Mouse (Mus musculus) hindbrain, embryonic 16.5 days (tissue): ENCODE measurements around the gene Prpf4. TPM values are rescaled to one million over a fixed set of nuclear protein-coding genes. Genes with fewer than 3 reads are reported as not detected.

Source experiments
- ATAC-seq: fragments of 200-750 bp; cut with Nextera tagmentation; 2 replicates; pipeline ENCODE4 v1.8.0; 2017; ENCODE audit warnings: moderate TSS enrichment, moderate library complexity
- H3K27ac ChIP-seq: fragments of 300-500 bp; sonication (generic); 2 replicates; pipeline ENCODE4 v1.5.1; 2014; ENCODE audit warnings: low read depth, mild to moderate bottlenecking, control low read depth, low read length, moderate library complexity
- H3K27me3 ChIP-seq: fragments of 300-500 bp; sonication (generic); replicated peaks from 2 replicates; pipeline ENCODE4 v1.6.1; 2014; ENCODE audit warnings: low read length; ENCODE audit not compliant: control insufficient read depth, insufficient read depth
- H3K36me3 ChIP-seq: fragments of 300-500 bp; sonication (generic); 2 replicates; pipeline ENCODE4 v1.6.1; 2014; ENCODE audit warnings: mild to moderate bottlenecking, low read length, moderate library complexity, mixed read lengths; ENCODE audit not compliant: control insufficient read depth, insufficient read depth
- H3K4me1 ChIP-seq: fragments of 300-500 bp; sonication (generic); 2 replicates; pipeline ENCODE4 v1.6.1; 2014; ENCODE audit warnings: low read depth, low read length; ENCODE audit not compliant: control insufficient read depth, insufficient read depth
- H3K4me2 ChIP-seq: fragments of 300-500 bp; sonication (generic); 2 replicates; pipeline ENCODE4 v1.6.1; 2014; ENCODE audit warnings: mild to moderate bottlenecking, low read length, control low read depth, moderate library complexity
- H3K4me3 ChIP-seq: fragments of 300-500 bp; sonication (generic); 2 replicates; pipeline ENCODE4 v1.5.1; 2014; ENCODE audit warnings: mild to moderate bottlenecking, low read length, control low read depth, moderate library complexity
- H3K9ac ChIP-seq: fragments of 300-500 bp; sonication (generic); 2 replicates; pipeline ENCODE4 v1.6.1; 2014; ENCODE audit warnings: low read depth, mild to moderate bottlenecking, control low read depth, low read length, moderate library complexity
- H3K9me3 ChIP-seq: fragments of 300-500 bp; sonication (generic); 2 replicates; pipeline ENCODE4 v1.6.1; 2014; ENCODE audit warnings: mild to moderate bottlenecking, low read length, moderate library complexity; ENCODE audit not compliant: control insufficient read depth
- WGBS: fragments of 180-500 bp; shearing (Covaris S2); extraction: QIAGEN DNeasy Blood & Tissue Kit; methylation state at CpG from one replicate; pipeline ENCODE4 v1.1.7; 2014; 5-methylcytosine and 5-hydroxymethylcytosine counted together
- polyA plus RNA-seq: library from polyadenylated mRNA; unstranded; fragments of >200 nt; fragmentation: Nextera tagmentation; extraction: Ambion mirVana; gene quantifications from 2 replicates; pipeline ENCODE4 v1.2.1, GENCODE M21; 2015

Prpf4 gene
- polyA plus RNA-seq, 1 experiment from 2014 or later = 12.4 TPM

- Histone ChIP-seq H3K27me3 (peaks cover 9% of the 10 kb centered on the region; the same call in 1 of the 2 replicates), H3K9me3 (no peaks in the 10 kb centered on the region), H3K9ac (no peak overlapping the region), H3K27ac (no peak overlapping the region), H3K36me3 (no peaks in the 10 kb centered on the region), H3K4me2 (no peak overlapping the region), H3K4me3 (no peak overlapping the region), H3K4me1 (no peaks in the 10 kb centered on the region; the same call in 1 of the 2 replicates)
- no peak for ATAC-seq
- 94% methylated on average over 2 of the region's 2 CpGs for WGBS
Measured at GRCm38 (mm10) chr4:62475131-62475530, 66.5 kb downstream of the Prpf4 start.

- WGBS = 95% methylated on average over 6 of the region's 6 CpGs
- H3K4me3 ChIP-seq = no peak overlapping the region
- no peak for ATAC-seq
- H3K27me3 ChIP-seq = peaks cover 9% of the 10 kb centered on the region; the same call in 1 of the 2 replicates
- no peak overlapping the region for H3K27ac ChIP-seq
- no peaks in the 10 kb centered on the region for H3K36me3 ChIP-seq
- H3K9me3 ChIP-seq = no peaks in the 10 kb centered on the region
- no peak overlapping the region for H3K4me2 ChIP-seq
- H3K4me1 ChIP-seq = no peaks in the 10 kb centered on the region; the same call in 1 of the 2 replicates
- H3K9ac ChIP-seq = no peak overlapping the region
Measured at GRCm38 (mm10) chr4:62475793-62476192, 67.2 kb downstream of the Prpf4 start.

Other genes with a start within 250 kb of the Prpf4 start
- gene Zfp37, start 177.8 kb upstream of the Prpf4 start, polyA plus RNA-seq = 26.5 and 31.5 TPM in 2 replicates
- 17.7 and 18.2 TPM in 2 replicates for gene Slc31a2, start 146.2 kb upstream of the Prpf4 start, polyA plus RNA-seq
- 22.9 and 24.6 TPM in 2 replicates for gene Fkbp15, start 48.2 kb upstream of the Prpf4 start, polyA plus RNA-seq
- gene Slc31a1, start 48.1 kb upstream of the Prpf4 start, polyA plus RNA-seq = 50.0 and 51.1 TPM in 2 replicates
- 71.0 and 72.2 TPM in 2 replicates for gene Cdc26, start 155 bp upstream of the Prpf4 start, polyA plus RNA-seq
- gene Rnf183, start 26.5 kb downstream of the Prpf4 start, polyA plus RNA-seq = 0.29 TPM in 1 of 2 replicates, not detected in the other
- gene Wdr31, start 62.1 kb downstream of the Prpf4 start, polyA plus RNA-seq = 14.4 and 16.0 TPM in 2 replicates
- gene Bspry, start 71.3 kb downstream of the Prpf4 start, polyA plus RNA-seq = 0.63 and 0.80 TPM in 2 replicates
- 11.2 and 11.5 TPM in 2 replicates for gene Hdhd3, start 94.7 kb downstream of the Prpf4 start, polyA plus RNA-seq
- gene Alad, start 111.1 kb downstream of the Prpf4 start, polyA plus RNA-seq = 72.2 and 75.6 TPM in 2 replicates
- gene Pole3, start 116.3 kb downstream of the Prpf4 start, polyA plus RNA-seq = 61.8 and 62.3 TPM in 2 replicates
- 0.53 and 0.71 TPM in 2 replicates for gene 4933430I17Rik, start 116.6 kb downstream of the Prpf4 start, polyA plus RNA-seq
- 58.1 and 64.6 TPM in 2 replicates for gene Rgs3, start 151.1 kb downstream of the Prpf4 start, polyA plus RNA-seq